Mouse (Mus musculus): ENCODE measurements around the gene Ralgps2. TPM values are rescaled to one million over a fixed set of nuclear protein-coding genes. Genes with fewer than 3 reads are reported as not detected.

The Ralgps2 gene
- 16.2 and 24.5 TPM in 2 replicates for polyA plus RNA-seq (2015; fragmentation: Nextera tagmentation; extraction: Ambion mirVana)

GRCm38 (mm10) chr1:156939251-156940141, at the start of gene Ralgps2:
Gene Ralgps2 (minus strand): TSS chr1:156939626.

GRCm38 (mm10) chr1:156838177-156838576, 101.2 kb downstream of the Ralgps2 start, which contains the start of gene Angptl1:
Gene Angptl1 (plus strand): TSS chr1:156838562.

Other genes starting within 250 kb of the Ralgps2 start
- 16.7 and 19.6 TPM in 2 replicates for gene Fam20b, start 220.5 kb downstream of the Ralgps2 start, polyA plus RNA-seq (2015; fragmentation: Nextera tagmentation; extraction: Ambion mirVana)
- 4.2 and 6.2 TPM in 2 replicates for gene Angptl1, start 101.1 kb downstream of the Ralgps2 start, polyA plus RNA-seq (2015; fragmentation: Nextera tagmentation; extraction: Ambion mirVana)
- not detected in 2 replicates for gene Tex35, start 169.1 kb upstream of the Ralgps2 start, polyA plus RNA-seq (2015; fragmentation: Nextera tagmentation; extraction: Ambion mirVana)

Measured in urinary bladder, postnatal 0 days (tissue).